Mouse (Mus musculus) cerebellum, adult 2 months (tissue): ENCODE measurements around the gene Olfr53. TPM values are rescaled to one million over a fixed set of nuclear protein-coding genes. Genes with fewer than 3 reads are reported as not detected.

Source experiments
- DNase-seq, 2 experiments: peaks; one replicate each; pipeline ENCODE4 v3.0.0; 2021
- H3K27ac ChIP-seq: fragments of 200-500 bp; 2 replicates; pipeline ENCODE4 v1.5.1; 2012; ENCODE audit warnings: low read length, control low read depth, inconsistent platforms; ENCODE audit not compliant: insufficient read depth
- H3K27me3 ChIP-seq: fragments of 200-500 bp; 2 replicates; pipeline ENCODE4 v1.6.1; 2012; ENCODE audit warnings: inconsistent platforms, mild to moderate bottlenecking, low read length, moderate library complexity; ENCODE audit not compliant: control insufficient read depth, insufficient read depth
- H3K4me1 ChIP-seq: fragments of 200-500 bp; 2 replicates; pipeline ENCODE4 v1.6.1; 2011; ENCODE audit warnings: low read length; ENCODE audit not compliant: control insufficient read depth, insufficient read depth
- H3K4me3 ChIP-seq: fragments of 200-500 bp; replicated peaks from 2 replicates; pipeline ENCODE3; 2011; ENCODE audit warnings: mild to moderate bottlenecking, low read depth, low read length, control low read depth; ENCODE audit not compliant: insufficient read depth
- CTCF ChIP-seq: fragments of 200-500 bp; IDR thresholded peaks from 2 replicates; pipeline ENCODE4 v1.5.1; 2011; ENCODE audit warnings: low read depth, mild to moderate bottlenecking, control low read depth, low read length, moderate library complexity, borderline replicate concordance; ENCODE audit not compliant: insufficient read depth
- polyA plus RNA-seq: library from polyadenylated mRNA; depleted of rRNA; stranded (reverse); fragments of >200 nt; gene quantifications from 2 replicates; pipeline ENCODE4 v1.2.3, GENCODE M21; 2012; rRNA removed

The Olfr53 gene
- polyA plus RNA-seq, 1 experiment = not detected

- H3K4me1 ChIP-seq = no peaks in the 10 kb centered on the region
- DNase-seq = no peak
- no peak for TF ChIP-seq CTCF
- no peaks in the 10 kb centered on the region for H3K27me3 ChIP-seq
- no peak within 1 kb of the TSS for H3K27ac ChIP-seq
- H3K4me3 ChIP-seq = no peak within 1 kb of the TSS
Observed at GRCm38 (mm10) chr7:140696967-140697366, 50.7 kb downstream of the Olfr53 start, which contains the start of gene Olfr541. Gene Olfr541, plus strand, starts transcription at chr7:140697267.

Other genes with a start within 250 kb of the Olfr53 start
- gene Olfr531, start 243.5 kb upstream of the Olfr53 start, polyA plus RNA-seq = not detected in 2 replicates
- gene Olfr532, start 224.8 kb upstream of the Olfr53 start, polyA plus RNA-seq = not detected in 2 replicates
- gene Olfr533, start 183.1 kb upstream of the Olfr53 start, polyA plus RNA-seq = not detected in 2 replicates
- gene Olfr535, start 162.2 kb upstream of the Olfr53 start, polyA plus RNA-seq = not detected in 2 replicates
- gene Olfr536, start 139.1 kb upstream of the Olfr53 start, polyA plus RNA-seq = not detected in 2 replicates
- not detected in 2 replicates for gene Olfr538, start 78.6 kb upstream of the Olfr53 start, polyA plus RNA-seq
- not detected in 2 replicates for gene Olfr46, start 45.2 kb upstream of the Olfr53 start, polyA plus RNA-seq
- gene Olfr61, start 17.5 kb upstream of the Olfr53 start, polyA plus RNA-seq = not detected in 2 replicates
- gene Olfr539, start 13.5 kb downstream of the Olfr53 start, polyA plus RNA-seq = not detected in 2 replicates
- not detected in 2 replicates for gene Olfr45, start 35.5 kb downstream of the Olfr53 start, polyA plus RNA-seq
- not detected in 2 replicates for gene Olfr541, start 50.8 kb downstream of the Olfr53 start, polyA plus RNA-seq
- 0.18 and 0.25 TPM in 2 replicates for gene Cyp2e1, start 117.3 kb downstream of the Olfr53 start, polyA plus RNA-seq
- gene Syce1, start 141.4 kb downstream of the Olfr53 start, polyA plus RNA-seq = 0.11 and 0.79 TPM in 2 replicates
- gene Zfp941, start 175.7 kb downstream of the Olfr53 start, polyA plus RNA-seq = 13.2 and 14.5 TPM in 2 replicates
- gene Urah, start 188.6 kb downstream of the Olfr53 start, polyA plus RNA-seq = 0.38 and 0.62 TPM in 2 replicates
- not detected in 2 replicates for gene Scgb1c1, start 199.1 kb downstream of the Olfr53 start, polyA plus RNA-seq
- 0.13 TPM in 1 of 2 replicates, not detected in the other for gene Odf3, start 201.4 kb downstream of the Olfr53 start, polyA plus RNA-seq
- 0.15 and 0.25 TPM in 2 replicates for gene Gm45785, start 209.9 kb downstream of the Olfr53 start, polyA plus RNA-seq
- gene Ric8a, start 210.5 kb downstream of the Olfr53 start, polyA plus RNA-seq = 71.1 and 74.7 TPM in 2 replicates
- 30.8 TPM in 2 replicates for gene Bet1l, start 211.1 kb downstream of the Olfr53 start, polyA plus RNA-seq
- gene Psmd13, start 235.5 kb downstream of the Olfr53 start, polyA plus RNA-seq = 107 and 109 TPM in 2 replicates
- 93.6 and 99.4 TPM in 2 replicates for gene Sirt3, start 235.9 kb downstream of the Olfr53 start, polyA plus RNA-seq